Mouse (Mus musculus): Measurements from ENCODE around the gene Tymp.

Tymp gene

GRCm38 (mm10) chr15:89376957-89377356 lies at the start of gene Tymp:
Gene Tymp, minus strand, starts transcription at chr15:89377039.
- DNase-seq (ENCODE audit: low read depth, low spot score), result no peak

GRCm38 (mm10) chr15:89425711-89426121 lies 48.9 kb upstream of the Tymp start, which contains the start of gene Cpt1b:
Gene Cpt1b, minus strand, starts transcription at chr15:89425863.
- DNase-seq (ENCODE audit: low read depth, low spot score), result no peak

GRCm38 (mm10) chr15:89424621-89425020 lies 47.8 kb upstream of the Tymp start:
- no peak for DNase-seq (ENCODE audit: low read depth, low spot score)

- DNase-seq (ENCODE audit: low read depth, low spot score), result no peak
Observed at GRCm38 (mm10) chr15:89421938-89422337, 45.1 kb upstream of the Tymp start.

GRCm38 (mm10) chr15:89415282-89415681 lies 38.4 kb upstream of the Tymp start:
- DNase-seq (ENCODE audit: low read depth, low spot score), result no peak

GRCm38 (mm10) chr15:89410118-89410517 lies 33.3 kb upstream of the Tymp start, which contains the start of gene Syce3:
Gene Syce3, minus strand, starts transcription at chr15:89410503.
- DNase-seq (ENCODE audit: low read depth, low spot score), result no peak

GRCm38 (mm10) chr15:89406691-89407090 lies 29.9 kb upstream of the Tymp start:
- no peak for DNase-seq (ENCODE audit: low read depth, low spot score)

- DNase-seq (ENCODE audit: low read depth, low spot score), result no peak
Observed at GRCm38 (mm10) chr15:89404831-89405623, 28.2 kb upstream of the Tymp start.

- DNase-seq (ENCODE audit: low read depth, low spot score), result no peak
Observed at GRCm38 (mm10) chr15:89402471-89402870, 25.6 kb upstream of the Tymp start.

- DNase-seq (ENCODE audit: low read depth, low spot score), result no peak
Observed at GRCm38 (mm10) chr15:89399716-89400115, 22.9 kb upstream of the Tymp start.

- DNase-seq (ENCODE audit: low read depth, low spot score), result no peak
Observed at GRCm38 (mm10) chr15:89398146-89398545, 21.3 kb upstream of the Tymp start.

- DNase-seq (ENCODE audit: low read depth, low spot score), result no peak
Observed at GRCm38 (mm10) chr15:89396883-89397282, 20.0 kb upstream of the Tymp start.

GRCm38 (mm10) chr15:89390081-89390480 lies 13.2 kb upstream of the Tymp start:
- no peak for DNase-seq (ENCODE audit: low read depth, low spot score)

- no peak for DNase-seq (ENCODE audit: low read depth, low spot score)
Observed at GRCm38 (mm10) chr15:89387127-89387526, 10.3 kb upstream of the Tymp start.

GRCm38 (mm10) chr15:89384617-89385016 lies 7.8 kb upstream of the Tymp start, which contains the start of gene Klhdc7b:
Gene Klhdc7b, plus strand, starts transcription at chr15:89384917.
- no peak for DNase-seq (ENCODE audit: low read depth, low spot score)

- DNase-seq (ENCODE audit: low read depth, low spot score), result no peak
Observed at GRCm38 (mm10) chr15:89379429-89379828, 2.6 kb upstream of the Tymp start.

- DNase-seq (ENCODE audit: low read depth, low spot score), result no peak
Observed at GRCm38 (mm10) chr15:89378831-89379401, 2.1 kb upstream of the Tymp start, which contains the start of gene Odf3b. Gene Odf3b, minus strand, starts transcription at chr15:89379282.

- no peak for DNase-seq (ENCODE audit: low read depth, low spot score)
Observed at GRCm38 (mm10) chr15:89377938-89378828, 1.3 kb upstream of the Tymp start.

GRCm38 (mm10) chr15:89377362-89377761 lies 523 bp upstream of the Tymp start:
- DNase-seq (ENCODE audit: low read depth, low spot score), result no peak

GRCm38 (mm10) chr15:89376040-89376439 lies 799 bp downstream of the Tymp start:
- no peak for DNase-seq (ENCODE audit: low read depth, low spot score)

GRCm38 (mm10) chr15:89374801-89375534 lies 1.9 kb downstream of the Tymp start:
- DNase-seq (ENCODE audit: low read depth, low spot score), result no peak
